8 mouse cellular contexts compared by ENCODE assay signal in genomic region chrX:169880363-169880711, GRCm38 (mm10).
DNase-seq lines count a peak whose midpoint lies in the region; ATAC-seq and TF ChIP-seq lines count a peak whose summit lies in the region.

No protein-coding gene starts in this region.

- peak overlapping the region; percentile 78 for H3K4me3 ChIP-seq in lung, adult 2 months (replicated peaks; ENCODE audit: extremely low read depth, low read depth, low read length)
- peak overlapping the region; percentile 52 for H3K4me3 ChIP-seq in hindbrain, embryonic 13.5 days

- peak overlapping the region; percentile 66 for H3K4me2 ChIP-seq in hindbrain, embryonic 13.5 days

- no peak for TF ChIP-seq POLR2A in lung, adult 2 months (IDR thresholded peaks at IDR 0.05; ENCODE audit: borderline replicate concordance, extremely low read depth, low read depth, low read length)

- 0 out of 2 replicates have a peak, but pooled peaks have one; percentile 10 for ATAC-seq in common myeloid progenitor, adult 5-6 weeks (replicated peaks; ENCODE audit: low read depth, poor library complexity, severe bottlenecking)
- ATAC-seq in hindbrain, embryonic 13.5 days (ENCODE audit: low FRiP score): no peak
- ATAC-seq in megakaryocyte progenitor cell, adult 5-6 weeks (replicated peaks; ENCODE audit: poor library complexity): peak; percentile 30; the same call in 1 of the 2 replicates

- WGBS in lung, adult 2 months: 24% methylated on average over 13 of the region's 13 CpGs
- WGBS in hindbrain, embryonic 13.5 days: 10% methylated on average over 13 of the region's 13 CpGs

- H3K9ac ChIP-seq in hindbrain, embryonic 13.5 days: peak overlapping the region; percentile 72

- H3K9me3 ChIP-seq in hindbrain, embryonic 13.5 days: no peaks in the 10 kb centered on the region

- peaks cover 56% of the 10 kb centered on the region for H3K27me3 ChIP-seq in hindbrain, embryonic 13.5 days

- H3K27ac ChIP-seq in hindbrain, embryonic 13.5 days: peak overlapping the region; percentile 48; the same call in 1 of the 2 replicates

- no peaks in the 10 kb centered on the region for H3K4me1 ChIP-seq in lung, adult 2 months (ENCODE audit: control insufficient read depth, insufficient read depth, low read length)
- peaks cover 9% of the 10 kb centered on the region for H3K4me1 ChIP-seq in hindbrain, embryonic 13.5 days (replicated peaks)

- DNase-seq in lung, adult 2 months: peak; percentile 42
- no peak for DNase-seq in lung, postnatal 14 days
- no peak for DNase-seq in frontal cortex, postnatal 36 days (ENCODE audit: low spot score in 2 of 2)
- DNase-seq in gastrocnemius, postnatal 4 days (ENCODE audit: low spot score in 2 of 2): no peak
- DNase-seq in urinary bladder, postnatal 14 days (ENCODE audit: low spot score): no peak

- no peaks in the 10 kb centered on the region for H3K36me3 ChIP-seq in hindbrain, embryonic 13.5 days

- TF ChIP-seq CTCF in lung, adult 2 months (IDR thresholded peaks at IDR 0.05; ENCODE audit: insufficient read depth, low read length): no peak
